Mouse (Mus musculus): Measurements from ENCODE around the gene Zbtb42. TPM values are rescaled to one million over a fixed set of nuclear protein-coding genes. Genes with fewer than 3 reads are reported as not detected.

Gene Zbtb42
- 1.9 and 2.2 TPM in 2 replicates for polyA plus RNA-seq (2012; rRNA removed)

DNA sequence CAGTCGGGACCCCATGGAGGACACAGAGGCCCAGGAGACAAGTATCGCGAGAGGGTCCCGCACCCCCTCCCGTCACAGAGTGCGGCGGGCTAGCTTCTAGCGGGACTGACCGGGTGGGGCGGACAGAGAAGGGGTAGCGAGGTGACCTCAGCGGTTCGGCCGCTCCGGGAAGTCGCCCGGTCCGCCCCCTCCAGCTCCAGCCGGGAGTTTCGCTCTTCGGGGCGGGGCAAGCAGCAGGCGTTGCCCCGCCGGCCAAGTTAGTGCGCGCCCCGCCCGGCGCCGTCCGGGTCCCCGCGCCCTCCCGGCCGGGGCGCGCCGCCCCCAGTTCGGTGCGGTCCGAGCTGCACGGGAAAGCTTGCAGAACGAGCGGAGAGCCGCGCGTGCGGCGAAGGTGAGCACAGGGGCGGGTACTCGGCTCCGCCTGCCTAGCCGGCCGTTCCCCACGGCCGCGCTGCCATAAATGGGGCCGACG lies at the start of gene Zbtb42:
TSS of gene Zbtb42 (plus strand) at position 274 of the 472 bp plus-strand sequence.

DNA sequence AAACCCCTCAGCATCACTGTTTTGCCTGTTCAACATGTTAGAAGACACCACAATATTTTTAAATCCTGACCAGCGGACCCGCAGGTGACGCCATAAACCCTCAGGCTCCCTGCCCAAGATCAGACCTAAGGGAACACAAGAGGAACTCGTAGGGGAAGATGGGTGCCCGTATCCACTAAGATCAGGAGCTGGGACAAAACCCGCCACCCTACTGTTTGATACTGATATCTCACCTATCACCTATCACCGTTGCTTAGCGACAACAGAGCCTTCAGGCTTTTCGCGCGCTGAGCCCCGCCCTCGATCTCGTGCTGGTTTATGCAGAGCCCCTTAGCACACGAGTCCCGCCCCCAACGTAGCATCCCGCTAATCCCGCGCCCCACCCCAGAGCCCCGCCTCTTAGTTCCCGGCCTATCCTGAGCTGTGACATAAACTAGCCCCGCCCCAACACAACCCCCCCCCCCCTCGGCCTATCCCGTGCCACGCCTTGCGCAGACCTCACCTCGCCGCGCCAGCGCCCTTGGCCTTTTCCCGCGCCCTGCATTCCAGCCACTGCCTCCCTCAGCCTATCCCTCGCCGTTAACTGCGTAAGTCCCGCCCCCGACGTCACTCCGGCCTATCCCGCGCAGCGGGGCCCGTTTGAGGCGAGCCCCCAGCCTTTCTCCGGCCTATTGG lies 34.3 kb upstream of the Zbtb42 start, which contains the start of gene Siva1:
TSS of gene Siva1 (plus strand) at position 500 of the 675 bp plus-strand sequence.

DNA sequence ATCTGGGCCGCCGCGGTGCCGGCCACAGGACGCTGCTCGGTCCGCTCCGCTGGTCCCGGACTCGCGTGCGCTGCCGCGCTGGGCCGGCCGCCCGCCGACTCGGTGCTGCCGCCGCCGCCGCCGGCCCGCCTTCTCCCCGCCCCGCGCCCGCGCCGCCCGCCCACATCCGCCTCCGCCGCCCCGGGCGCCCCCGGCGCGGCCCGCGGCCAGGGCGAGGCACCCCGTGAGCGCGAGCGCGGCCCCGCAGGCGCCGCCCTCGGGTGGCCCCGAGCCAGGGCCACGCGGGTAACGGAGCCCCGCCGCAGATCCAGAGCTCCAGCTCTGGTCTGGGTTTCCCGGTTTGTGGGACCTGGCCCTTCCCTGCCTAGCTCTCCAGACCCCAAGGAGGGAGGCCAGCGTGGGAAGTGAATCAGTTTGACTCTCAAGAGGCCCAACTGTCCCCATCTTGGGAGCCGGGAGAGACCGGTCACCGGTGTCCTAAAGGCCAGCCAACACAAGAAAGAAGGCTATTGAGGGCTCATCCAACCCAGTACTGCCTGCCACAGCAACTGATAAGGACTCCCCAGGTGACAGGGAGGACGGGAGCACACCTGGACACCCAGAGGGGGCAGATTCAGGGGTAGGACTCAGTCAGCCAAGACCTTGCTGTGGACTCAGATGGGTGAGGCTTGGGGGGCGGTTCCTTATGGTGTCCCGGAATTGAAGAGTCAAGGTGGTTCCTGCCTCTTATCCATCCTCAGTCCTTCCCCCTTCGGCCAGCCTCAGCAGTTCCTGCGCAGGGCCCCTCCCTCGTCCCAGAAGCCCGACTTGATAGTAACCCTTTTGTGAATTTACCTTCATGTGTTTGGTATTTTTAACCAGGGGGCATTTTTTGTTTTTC lies 4.3 kb upstream of the Zbtb42 start, which contains the start of gene Akt1:
TSS of gene Akt1 (minus strand) at position 753 of the 880 bp plus-strand sequence.

DNA sequence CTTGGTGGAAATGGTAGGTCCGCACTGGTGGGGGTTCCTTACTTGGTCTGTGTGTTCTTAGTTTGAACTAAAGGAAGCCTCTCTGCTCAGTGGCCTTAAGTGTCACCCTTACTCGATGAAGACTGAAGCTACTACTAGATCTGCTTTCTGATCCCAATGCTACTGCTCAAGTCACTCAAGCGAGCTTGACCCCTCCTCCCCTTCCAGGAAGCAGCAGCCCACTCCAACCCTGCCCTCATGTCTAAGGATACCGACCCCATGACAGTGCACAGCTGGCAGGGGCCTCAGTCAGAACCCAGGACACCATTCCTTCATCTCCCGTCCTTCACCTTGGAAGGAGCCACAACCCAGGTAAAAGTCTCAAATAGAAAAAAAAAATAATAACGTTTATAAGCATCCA lies 41.6 kb downstream of the Zbtb42 start, which contains the start of gene Cep170b:
TSS of gene Cep170b (plus strand) at position 240 of the 400 bp plus-strand sequence.

Other genes starting within 250 kb of the Zbtb42 start
- gene A530016L24Rik, start 189.4 kb upstream of the Zbtb42 start, polyA plus RNA-seq (2012; rRNA removed): 0.03 and 0.10 TPM in 2 replicates
- gene Tmem179, start 162.1 kb upstream of the Zbtb42 start, polyA plus RNA-seq (2012; rRNA removed): 0.01 TPM in 2 replicates
- 5.8 and 9.2 TPM in 2 replicates for gene Inf2, start 90.0 kb upstream of the Zbtb42 start, polyA plus RNA-seq (2012; rRNA removed)
- 13.0 and 13.3 TPM in 2 replicates for gene Adssl1, start 58.8 kb upstream of the Zbtb42 start, polyA plus RNA-seq (2012; rRNA removed)
- gene Siva1, start 34.1 kb upstream of the Zbtb42 start, polyA plus RNA-seq (2012; rRNA removed): 35.0 and 36.2 TPM in 2 replicates
- gene Akt1, start 3.9 kb upstream of the Zbtb42 start, polyA plus RNA-seq (2012; rRNA removed): 37.9 and 41.1 TPM in 2 replicates
- gene Cep170b, start 41.6 kb downstream of the Zbtb42 start, polyA plus RNA-seq (2012; rRNA removed): 6.4 and 7.4 TPM in 2 replicates
- 18.8 and 22.1 TPM in 2 replicates for gene Pld4, start 81.8 kb downstream of the Zbtb42 start, polyA plus RNA-seq (2012; rRNA removed)
- 0.22 and 0.31 TPM in 2 replicates for gene Ahnak2, start 123.8 kb downstream of the Zbtb42 start, polyA plus RNA-seq (2012; rRNA removed)
- gene Clba1, start 130.1 kb downstream of the Zbtb42 start, polyA plus RNA-seq (2012; rRNA removed): 0.24 and 0.30 TPM in 2 replicates
- 23.2 and 24.6 TPM in 2 replicates for gene Cdca4, start 150.6 kb downstream of the Zbtb42 start, polyA plus RNA-seq (2012; rRNA removed)
- 0.79 and 0.83 TPM in 2 replicates for gene Gpr132, start 189.4 kb downstream of the Zbtb42 start, polyA plus RNA-seq (2012; rRNA removed)

All from liver, embryonic 18 days (tissue).